Mouse (Mus musculus) stomach, postnatal 0 days (tissue): ENCODE measurements around the gene Uri1. TPM values are rescaled to one million over a fixed set of nuclear protein-coding genes. Genes with fewer than 3 reads are reported as not detected.

ENCODE experiments used
- ATAC-seq: fragments of 200-750 bp; cut with Nextera tagmentation; 2 replicates; pipeline ENCODE4 v1.8.0; 2017; ENCODE audit not compliant: low FRiP score, low TSS enrichment
- DNase-seq: peaks from one replicate; pipeline ENCODE4 v3.0.0-alpha.2; 2016; ENCODE audit warnings: low spot score
- H3K27ac ChIP-seq: fragments of 300-500 bp; sonication (generic); replicated peaks from 2 replicates; pipeline ENCODE4 v1.5.1; 2014; ENCODE audit warnings: mild to moderate bottlenecking, control low read depth
- H3K27me3 ChIP-seq: fragments of 300-500 bp; sonication (generic); 2 replicates; pipeline ENCODE4 v1.6.1; 2014; ENCODE audit warnings: low read length; ENCODE audit not compliant: control insufficient read depth, insufficient read depth
- H3K36me3 ChIP-seq: fragments of 300-500 bp; sonication (generic); 2 replicates; pipeline ENCODE4 v1.6.1; 2014; ENCODE audit warnings: low read length, mixed read lengths; ENCODE audit not compliant: control insufficient read depth, insufficient read depth
- H3K4me1 ChIP-seq: fragments of 300-500 bp; sonication (generic); replicated peaks from 2 replicates; pipeline ENCODE4 v1.6.1; 2014; ENCODE audit warnings: antibody characterized with exemption; ENCODE audit not compliant: control insufficient read depth, insufficient read depth
- H3K4me2 ChIP-seq: fragments of 300-500 bp; sonication (generic); replicated peaks from 2 replicates; pipeline ENCODE4 v1.6.1; 2014; ENCODE audit warnings: low read depth, mild to moderate bottlenecking, control low read depth, moderate library complexity
- H3K4me3 ChIP-seq: fragments of 300-500 bp; sonication (generic); 2 replicates; pipeline ENCODE4 v1.5.1; 2014; ENCODE audit warnings: low read depth, low read length, control low read depth
- H3K9ac ChIP-seq: fragments of 300-500 bp; sonication (generic); 2 replicates; pipeline ENCODE4 v1.6.1; 2014; ENCODE audit warnings: mild to moderate bottlenecking, low read length, control low read depth, mixed read lengths
- H3K9me3 ChIP-seq: fragments of 300-500 bp; sonication (generic); 2 replicates; pipeline ENCODE4 v1.6.1; 2016; ENCODE audit warnings: low read length; ENCODE audit not compliant: control insufficient read depth
- CTCF ChIP-seq: IDR thresholded peaks from 2 replicates; pipeline ENCODE4 v1.5.1; 2016; ENCODE audit warnings: antibody characterized with exemption, low read depth, mild to moderate bottlenecking, moderate library complexity
- EP300 ChIP-seq: optimal IDR thresholded peaks from 2 replicates; pipeline ENCODE3; 2016; ENCODE audit warnings: antibody characterized with exemption
- WGBS: fragments of 180-500 bp; shearing (Covaris S2); extraction: QIAGEN DNeasy Blood & Tissue Kit; methylation state at CpG from one replicate; pipeline ENCODE4 v1.1.7; 2014; 5-methylcytosine and 5-hydroxymethylcytosine counted together
- polyA plus RNA-seq: library from polyadenylated mRNA; unstranded; fragments of >200 nt; fragmentation: Nextera tagmentation; extraction: Ambion mirVana; gene quantifications from 2 replicates; pipeline ENCODE4 v1.2.1, GENCODE M21; 2015

The Uri1 gene
- polyA plus RNA-seq, 1 experiment from 2014 or later, result 28.0 TPM

- no peak overlapping the region for H3K9ac ChIP-seq
- H3K27ac ChIP-seq, result no peak overlapping the region
- no peak overlapping the region for H3K4me3 ChIP-seq
- no peak overlapping the region for H3K4me2 ChIP-seq
- no peaks in the 10 kb centered on the region for H3K4me1 ChIP-seq
- 83% methylated on average over 11 of the region's 11 CpGs for WGBS
- H3K36me3 ChIP-seq, result peaks cover 13% of the 10 kb centered on the region; the same call in 1 of the 2 replicates
- no peak for DNase-seq
- H3K9me3 ChIP-seq, result no peaks in the 10 kb centered on the region
- TF ChIP-seq CTCF, result no peak
- no peak for TF ChIP-seq EP300
- no peak for ATAC-seq
- H3K27me3 ChIP-seq, result no peaks in the 10 kb centered on the region
These were observed 62.1 kb downstream of the Uri1 start for GRCm38 (mm10) chr7:37961247-37961646.

- no peak overlapping the region for H3K4me2 ChIP-seq
- H3K27me3 ChIP-seq, result no peaks in the 10 kb centered on the region
- no peak overlapping the region for H3K4me3 ChIP-seq
- H3K36me3 ChIP-seq, result no peaks in the 10 kb centered on the region
- H3K9me3 ChIP-seq, result no peaks in the 10 kb centered on the region
- 79% methylated on average over 9 of the region's 9 CpGs for WGBS
- H3K4me1 ChIP-seq, result no peaks in the 10 kb centered on the region
- DNase-seq (no peak), ATAC-seq (no peak)
- no peak overlapping the region for H3K9ac ChIP-seq
- TF ChIP-seq CTCF (no peak), EP300 (no peak)
- H3K27ac ChIP-seq, result no peak overlapping the region
These were observed 71.5 kb downstream of the Uri1 start for GRCm38 (mm10) chr7:37951841-37952240.

GRCm38 (mm10) chr7:37936459-37936858, 86.9 kb downstream of the Uri1 start:
- Histone ChIP-seq H3K27ac (no peak overlapping the region), H3K4me3 (no peak overlapping the region), H3K9me3 (no peaks in the 10 kb centered on the region), H3K36me3 (no peaks in the 10 kb centered on the region), H3K4me1 (peaks cover 3% of the 10 kb centered on the region; the same call in 1 of the 2 replicates), H3K27me3 (no peaks in the 10 kb centered on the region), H3K4me2 (no peak overlapping the region), H3K9ac (no peak overlapping the region)
- DNase-seq, result no peak
- WGBS, result 74% methylated on average over 8 of the region's 8 CpGs
- TF ChIP-seq EP300 (no peak), CTCF (no peak)
- no peak for ATAC-seq

GRCm38 (mm10) chr7:37935786-37936185, 87.6 kb downstream of the Uri1 start:
- DNase-seq (no peak), ATAC-seq (no peak)
- no peaks in the 10 kb centered on the region for H3K36me3 ChIP-seq
- H3K27ac ChIP-seq, result no peak overlapping the region
- H3K4me1 ChIP-seq, result peaks cover 3% of the 10 kb centered on the region; the same call in 1 of the 2 replicates
- H3K27me3 ChIP-seq, result no peaks in the 10 kb centered on the region
- 54% methylated on average over 5 of the region's 5 CpGs for WGBS
- H3K4me3 ChIP-seq, result no peak overlapping the region
- no peak overlapping the region for H3K4me2 ChIP-seq
- no peak overlapping the region for H3K9ac ChIP-seq
- TF ChIP-seq EP300 (no peak), CTCF (no peak)
- no peaks in the 10 kb centered on the region for H3K9me3 ChIP-seq

GRCm38 (mm10) chr7:37934770-37935182, 88.6 kb downstream of the Uri1 start:
- Histone ChIP-seq H3K4me3 (no peak overlapping the region), H3K4me2 (no peak overlapping the region), H3K9ac (no peak overlapping the region), H3K9me3 (no peaks in the 10 kb centered on the region), H3K36me3 (no peaks in the 10 kb centered on the region), H3K4me1 (peaks cover 3% of the 10 kb centered on the region; the same call in 1 of the 2 replicates), H3K27ac (no peak overlapping the region), H3K27me3 (no peaks in the 10 kb centered on the region)
- 39% methylated on average over 5 of the region's 5 CpGs for WGBS
- TF ChIP-seq CTCF (peak; percentile 75), EP300 (no peak)
- DNase-seq (peak; percentile 32), ATAC-seq (no peak)

GRCm38 (mm10) chr7:37933754-37934308, 89.5 kb downstream of the Uri1 start:
- no peak for TF ChIP-seq CTCF
- no peak for TF ChIP-seq EP300
- H3K4me2 ChIP-seq, result no peak overlapping the region
- no peak overlapping the region for H3K9ac ChIP-seq
- DNase-seq, result no peak
- H3K4me1 ChIP-seq, result peaks cover 3% of the 10 kb centered on the region; the same call in 1 of the 2 replicates
- H3K27ac ChIP-seq, result no peak overlapping the region
- WGBS, result 47% methylated on average over 9 of the region's 9 CpGs
- ATAC-seq, result no peak
- H3K9me3 ChIP-seq, result no peaks in the 10 kb centered on the region
- no peaks in the 10 kb centered on the region for H3K36me3 ChIP-seq
- H3K4me3 ChIP-seq, result no peak overlapping the region
- no peaks in the 10 kb centered on the region for H3K27me3 ChIP-seq
